Mouse (Mus musculus): Measurements from ENCODE around the gene Mrpl33.

- TF ChIP-seq CTCF (IDR thresholded peaks at IDR 0.05; ENCODE audit: borderline replicate concordance, insufficient read depth, low read depth, low read length), result no peak
- TF ChIP-seq POLR2A (IDR thresholded peaks at IDR 0.05; ENCODE audit: borderline replicate concordance, insufficient read depth, low read length), result no peak
Measured at GRCm38 (mm10) chr5:31682305-31682704, 85.6 kb downstream of the Mrpl33 start.
